Mouse (Mus musculus): ENCODE measurements at regions not wholly inside any gene's neighbourhood (a gene's known extent, or its start where the extent isn't known, plus 50 kb on each side); places are given as distances from the start of the nearest gene placed in this dataset.

DNA sequence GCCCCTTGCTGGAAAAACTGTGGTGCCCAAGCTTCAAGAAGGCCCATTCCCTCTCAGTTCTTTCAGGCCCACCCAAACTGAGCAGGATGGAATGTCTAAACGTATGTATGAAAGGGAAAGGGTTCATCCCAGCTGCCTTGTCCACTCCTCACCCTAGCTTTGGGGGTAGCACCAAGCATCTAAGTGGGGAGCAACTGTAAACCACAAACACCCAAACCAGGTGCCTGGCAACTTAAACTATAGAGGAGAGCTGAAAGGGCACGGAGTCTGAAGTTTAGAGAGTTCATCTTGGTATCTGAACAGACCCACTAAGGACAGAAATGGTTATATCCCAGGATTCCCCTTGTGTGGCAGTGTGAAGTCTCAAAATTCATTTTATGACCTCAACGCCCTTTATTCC lies 90.1 kb upstream of the Ssbp2 start:
- H3K27ac ChIP-seq (ENCODE audit: insufficient read depth, low read depth, low read length): peak overlapping the region; percentile 84
- no peak for TF ChIP-seq POLR2A (IDR thresholded peaks at IDR 0.05; ENCODE audit: low read depth, low read length)
- WGBS: 60% methylated on average over 3 of the region's 3 CpGs

DNA sequence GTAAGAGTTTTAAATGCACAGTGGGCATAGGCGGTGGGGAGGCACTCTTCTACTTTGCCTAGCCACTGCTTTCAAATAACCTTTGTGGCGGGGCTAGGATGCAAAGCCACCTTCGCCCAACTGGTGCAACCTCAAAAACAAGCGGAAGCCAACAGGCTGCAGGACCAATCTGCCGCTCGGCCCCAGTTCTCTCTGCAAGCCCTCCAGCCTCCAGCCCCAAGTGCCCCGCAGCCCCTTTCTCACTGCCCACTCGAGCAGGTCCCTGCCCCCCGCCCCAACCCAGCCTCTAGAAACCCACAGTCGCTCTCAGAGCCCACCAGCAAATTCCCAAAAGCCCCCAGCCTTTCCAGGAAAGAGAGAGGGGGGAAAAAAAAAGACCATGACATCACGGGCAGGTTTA lies 89.6 kb upstream of the Ssbp2 start:
- no peaks in the 10 kb centered on the region for H3K27me3 ChIP-seq (ENCODE audit: control insufficient read depth, insufficient read depth, low read length)
- WGBS: 9% methylated on average over 11 of the region's 11 CpGs
- H3K4me3 ChIP-seq (ENCODE audit: low read depth, low read length): peak overlapping the region; percentile 63
- H3K4me1 ChIP-seq (ENCODE audit: control insufficient read depth, insufficient read depth, insufficient read length, low read length): peaks cover 8% of the 10 kb centered on the region
- TF ChIP-seq POLR2A (IDR thresholded peaks at IDR 0.05; ENCODE audit: low read depth, low read length) (no peak), CTCF (IDR thresholded peaks at IDR 0.05; ENCODE audit: extremely low read depth, insufficient read length, insufficient replicate concordance, low read depth, low read length) (no peak)
- peak overlapping the region; percentile 84 for H3K27ac ChIP-seq (ENCODE audit: insufficient read depth, low read depth, low read length)
- no peaks in the 10 kb centered on the region for H3K36me3 ChIP-seq (ENCODE audit: control insufficient read depth, insufficient read depth, low read length)

More for the DNA sequence above, 90.1 kb upstream of the Ssbp2 start:
- H3K27me3 ChIP-seq (ENCODE audit: control insufficient read depth, insufficient read depth, low read length): no peaks in the 10 kb centered on the region
- peaks cover 9% of the 10 kb centered on the region for H3K4me1 ChIP-seq (ENCODE audit: control insufficient read depth, insufficient read depth, insufficient read length, low read length)
- no peak overlapping the region for H3K4me3 ChIP-seq (ENCODE audit: low read depth, low read length)
- H3K36me3 ChIP-seq (ENCODE audit: control insufficient read depth, insufficient read depth, low read length): no peaks in the 10 kb centered on the region

DNA sequence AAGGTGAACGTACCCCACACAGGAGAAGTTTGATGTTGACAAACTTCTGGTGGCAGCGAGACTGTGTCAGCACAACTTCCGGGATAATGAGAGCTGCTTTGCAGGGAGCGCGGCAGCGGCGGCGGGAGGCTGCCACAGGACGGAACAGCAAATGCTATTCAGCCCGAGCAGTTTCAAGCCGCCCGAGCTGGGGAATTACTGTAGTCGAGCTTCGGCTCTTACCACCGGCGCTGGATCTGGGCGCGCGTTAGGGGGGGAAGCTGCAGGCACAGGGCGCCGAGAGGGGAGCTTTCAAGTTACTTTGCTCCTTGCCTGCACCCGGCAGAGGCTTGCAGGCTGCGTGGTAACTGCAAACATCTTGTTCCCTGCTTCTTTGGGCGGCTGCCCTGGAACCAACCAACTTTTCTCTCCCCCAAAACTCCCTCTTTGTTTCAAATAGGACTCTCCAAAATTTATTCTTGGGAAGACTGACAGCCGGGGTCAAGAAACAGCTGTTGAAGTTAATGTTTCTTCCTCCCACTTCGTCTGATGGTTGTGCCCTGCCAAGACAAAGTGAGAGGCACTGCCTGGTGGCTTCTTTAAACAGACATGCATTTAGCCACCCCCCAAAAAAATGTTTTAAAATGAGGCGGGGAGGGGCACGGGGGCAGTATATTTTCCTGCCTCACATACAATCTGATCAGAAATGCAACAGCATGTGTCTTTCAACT lies 89.0 kb upstream of the Ssbp2 start:
- no peaks in the 10 kb centered on the region for H3K27me3 ChIP-seq (ENCODE audit: control insufficient read depth, insufficient read depth, low read length)
- H3K27ac ChIP-seq (ENCODE audit: insufficient read depth, low read depth, low read length): peak overlapping the region; percentile 84
- TF ChIP-seq CTCF (IDR thresholded peaks at IDR 0.05; ENCODE audit: extremely low read depth, insufficient read length, insufficient replicate concordance, low read depth, low read length) (peak; percentile 16; the same call in 1 of the 2 replicates), POLR2A (IDR thresholded peaks at IDR 0.05; ENCODE audit: low read depth, low read length) (peak; percentile 51; the same call in 1 of the 2 replicates)
- no peaks in the 10 kb centered on the region for H3K36me3 ChIP-seq (ENCODE audit: control insufficient read depth, insufficient read depth, low read length)
- under 1% methylated on average over 28 of the region's 28 CpGs for WGBS
- peak overlapping the region; percentile 63 for H3K4me3 ChIP-seq (ENCODE audit: low read depth, low read length)
- H3K4me1 ChIP-seq (ENCODE audit: control insufficient read depth, insufficient read depth, insufficient read length, low read length): peaks cover 8% of the 10 kb centered on the region

DNA sequence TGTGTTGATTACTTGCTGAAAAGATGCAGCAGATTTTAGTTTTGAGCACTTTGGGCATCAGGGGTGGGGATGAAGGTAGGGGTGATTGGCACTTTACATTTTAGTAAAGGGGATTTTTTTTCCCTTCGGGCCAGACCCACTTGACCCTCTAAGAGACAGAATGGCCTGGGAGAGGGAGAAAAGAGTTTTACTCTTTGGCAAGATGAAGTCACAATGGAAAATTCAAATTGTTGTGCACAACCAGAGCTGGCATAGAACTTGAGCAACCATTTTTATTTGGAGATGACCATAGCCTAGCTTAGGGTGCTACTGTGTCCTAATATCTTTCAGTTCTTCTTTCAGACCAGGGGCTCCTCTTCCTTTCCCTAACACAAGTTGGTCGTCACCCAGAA lies 88.5 kb upstream of the Ssbp2 start:
- 45% methylated on average over 2 of the region's 2 CpGs for WGBS
- TF ChIP-seq POLR2A (IDR thresholded peaks at IDR 0.05; ENCODE audit: low read depth, low read length): no peak
- TF ChIP-seq CTCF (IDR thresholded peaks at IDR 0.05; ENCODE audit: extremely low read depth, insufficient read length, insufficient replicate concordance, low read depth, low read length): no peak
- no peak overlapping the region for H3K4me3 ChIP-seq (ENCODE audit: low read depth, low read length)
- peak overlapping the region; percentile 84; the same call in 1 of the 2 replicates for H3K27ac ChIP-seq (ENCODE audit: insufficient read depth, low read depth, low read length)
- peaks cover 8% of the 10 kb centered on the region for H3K4me1 ChIP-seq (ENCODE audit: control insufficient read depth, insufficient read depth, insufficient read length, low read length)
- no peaks in the 10 kb centered on the region for H3K36me3 ChIP-seq (ENCODE audit: control insufficient read depth, insufficient read depth, low read length)
- no peaks in the 10 kb centered on the region for H3K27me3 ChIP-seq (ENCODE audit: control insufficient read depth, insufficient read depth, low read length)

DNA sequence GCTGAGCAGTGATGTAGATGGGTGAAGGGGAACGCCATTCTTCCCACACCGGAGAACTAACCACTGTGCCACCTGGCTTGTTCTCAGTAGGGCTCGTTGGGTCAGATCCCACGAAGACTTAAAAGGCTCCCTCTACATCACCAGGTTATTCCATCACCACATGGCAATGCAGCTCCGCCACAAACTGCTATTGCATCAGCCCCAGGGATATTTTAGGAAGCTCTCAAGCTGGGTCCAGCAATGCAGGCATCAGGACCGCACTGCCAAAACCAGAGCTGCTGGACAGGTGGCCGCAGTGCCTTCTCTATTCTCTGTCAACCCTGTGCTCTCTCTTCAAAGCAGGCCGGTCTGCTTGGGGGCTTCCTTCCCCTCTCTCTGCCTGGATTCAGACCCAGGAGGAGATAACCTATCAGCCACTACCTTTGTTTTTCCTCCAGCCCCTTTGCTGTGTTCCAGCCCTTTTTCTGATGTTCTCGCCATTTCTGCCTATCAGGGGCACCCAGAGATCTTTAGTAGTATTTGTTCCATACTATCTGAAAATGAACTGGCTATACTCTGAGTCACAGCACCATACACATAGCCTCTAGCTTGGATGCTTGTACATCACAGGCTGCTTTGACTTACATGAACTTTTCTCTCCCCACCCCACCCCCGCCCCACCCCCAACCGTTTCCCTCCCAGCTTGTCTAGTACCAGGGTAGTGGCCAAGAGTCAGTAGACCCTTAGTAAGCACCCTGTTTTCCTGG lies 87.8 kb upstream of the Ssbp2 start:
- TF ChIP-seq POLR2A (IDR thresholded peaks at IDR 0.05; ENCODE audit: low read depth, low read length): no peak
- TF ChIP-seq CTCF (IDR thresholded peaks at IDR 0.05; ENCODE audit: extremely low read depth, insufficient read length, insufficient replicate concordance, low read depth, low read length): no peak
- no peak overlapping the region for H3K27ac ChIP-seq (ENCODE audit: insufficient read depth, low read depth, low read length)
- H3K27me3 ChIP-seq (ENCODE audit: control insufficient read depth, insufficient read depth, low read length): no peaks in the 10 kb centered on the region
- peaks cover 8% of the 10 kb centered on the region for H3K4me1 ChIP-seq (ENCODE audit: control insufficient read depth, insufficient read depth, insufficient read length, low read length)
- no peaks in the 10 kb centered on the region for H3K36me3 ChIP-seq (ENCODE audit: control insufficient read depth, insufficient read depth, low read length)
- no peak overlapping the region for H3K4me3 ChIP-seq (ENCODE audit: low read depth, low read length)
- 75% methylated on average over 11 of the region's 11 CpGs for WGBS

DNA sequence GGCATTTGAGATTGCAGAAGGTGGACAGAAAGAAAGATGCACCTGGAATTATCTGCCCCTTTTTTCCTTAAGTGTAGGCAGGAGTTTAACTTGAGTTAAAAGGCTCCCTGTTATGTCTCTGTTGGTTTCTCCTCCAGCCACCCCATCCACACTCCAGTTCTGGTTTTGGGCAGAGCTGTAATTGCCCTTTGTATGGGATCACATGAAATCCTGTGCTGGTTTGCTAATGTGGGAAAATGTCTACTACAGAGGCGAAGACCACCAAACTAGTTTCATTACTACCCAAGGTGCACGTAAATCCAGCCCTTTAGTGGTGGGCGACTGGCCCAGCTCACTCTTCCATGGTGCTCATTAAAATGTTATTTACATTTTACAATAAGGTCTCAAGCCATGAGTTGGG lies 85.9 kb upstream of the Ssbp2 start:
- 62% methylated on average over 3 of the region's 3 CpGs for WGBS
- no peak for TF ChIP-seq CTCF (IDR thresholded peaks at IDR 0.05; ENCODE audit: extremely low read depth, insufficient read length, insufficient replicate concordance, low read depth, low read length)
- TF ChIP-seq POLR2A (IDR thresholded peaks at IDR 0.05; ENCODE audit: low read depth, low read length): no peak
- H3K36me3 ChIP-seq (ENCODE audit: control insufficient read depth, insufficient read depth, low read length): no peaks in the 10 kb centered on the region
- H3K4me3 ChIP-seq (ENCODE audit: low read depth, low read length): no peak overlapping the region
- H3K27me3 ChIP-seq (ENCODE audit: control insufficient read depth, insufficient read depth, low read length): no peaks in the 10 kb centered on the region
- H3K4me1 ChIP-seq (ENCODE audit: control insufficient read depth, insufficient read depth, insufficient read length, low read length): peaks cover 8% of the 10 kb centered on the region
- no peak overlapping the region for H3K27ac ChIP-seq (ENCODE audit: insufficient read depth, low read depth, low read length)

DNA sequence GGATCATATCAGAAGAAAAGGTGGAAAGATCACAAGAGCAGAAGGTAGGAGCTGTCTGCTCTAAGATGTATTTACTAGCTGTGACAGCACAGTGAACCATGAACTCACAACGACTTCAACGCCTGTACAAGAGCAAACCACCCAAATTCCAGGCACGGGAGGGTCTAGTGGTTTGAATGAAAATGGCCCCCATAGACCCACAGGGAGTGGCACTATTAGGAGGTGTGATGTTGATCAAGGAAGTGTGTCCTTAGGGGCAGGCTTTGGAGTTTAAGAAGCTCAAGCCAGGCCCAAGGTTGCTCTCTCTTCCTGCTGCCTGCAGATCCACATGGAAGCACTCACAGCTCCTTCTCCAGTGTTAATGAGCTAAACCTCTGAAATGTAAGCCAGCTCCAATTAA lies 83.5 kb upstream of the Ssbp2 start:
- Histone ChIP-seq H3K27ac (ENCODE audit: insufficient read depth, low read depth, low read length) (no peak overlapping the region), H3K36me3 (ENCODE audit: control insufficient read depth, insufficient read depth, low read length) (no peaks in the 10 kb centered on the region), H3K4me3 (ENCODE audit: low read depth, low read length) (no peak overlapping the region), H3K4me1 (ENCODE audit: control insufficient read depth, insufficient read depth, insufficient read length, low read length) (peaks cover 4% of the 10 kb centered on the region; the same call in 1 of the 2 replicates), H3K27me3 (ENCODE audit: control insufficient read depth, insufficient read depth, low read length) (no peaks in the 10 kb centered on the region)
- TF ChIP-seq POLR2A (IDR thresholded peaks at IDR 0.05; ENCODE audit: low read depth, low read length) (no peak), CTCF (IDR thresholded peaks at IDR 0.05; ENCODE audit: extremely low read depth, insufficient read length, insufficient replicate concordance, low read depth, low read length) (no peak)
- WGBS: 89% methylated on average over 3 of the region's 3 CpGs

All from small intestine, adult 2 months (tissue).